Mouse (Mus musculus) kidney, adult 8-10 months (tissue): Measurements from ENCODE around the gene Fam205a1.
A peak's percentile ranks its signal among the peaks of the same experiment; 100 is the strongest.
"Not testable (repeated sequence)": the region's sequence is repeated elsewhere in the genome, so short reads cannot be mapped to it uniquely, and the experiment has no call there.

ENCODE experiments used
- DNase-seq, 2 experiments: peaks; one replicate each; pipeline ENCODE4 v3.0.0; 2022

Fam205a1 gene

DNA sequence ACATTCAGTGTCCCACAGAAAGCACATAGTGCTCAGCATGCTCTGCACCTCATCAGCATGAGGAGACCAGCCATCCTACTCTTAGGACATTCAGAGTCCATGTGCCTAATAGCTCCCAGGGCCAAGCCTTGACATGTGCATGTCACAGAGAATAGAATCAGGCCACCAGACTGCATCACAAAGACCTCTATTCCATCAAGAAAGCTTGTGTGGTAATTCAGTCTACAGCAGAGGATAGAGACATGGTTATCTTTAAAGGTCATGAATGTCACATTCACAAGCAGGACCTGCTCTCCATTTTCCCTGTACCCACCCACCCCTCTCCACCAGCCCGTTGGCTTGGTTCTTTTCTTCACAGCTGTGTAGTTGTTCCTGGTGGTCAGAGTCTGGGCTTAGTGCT lies at the start of gene Fam205a1:
Gene Fam205a1 (minus strand): TSS at position 101 of the 400 bp plus-strand sequence.
- DNase-seq = not testable (repeated sequence)

DNA sequence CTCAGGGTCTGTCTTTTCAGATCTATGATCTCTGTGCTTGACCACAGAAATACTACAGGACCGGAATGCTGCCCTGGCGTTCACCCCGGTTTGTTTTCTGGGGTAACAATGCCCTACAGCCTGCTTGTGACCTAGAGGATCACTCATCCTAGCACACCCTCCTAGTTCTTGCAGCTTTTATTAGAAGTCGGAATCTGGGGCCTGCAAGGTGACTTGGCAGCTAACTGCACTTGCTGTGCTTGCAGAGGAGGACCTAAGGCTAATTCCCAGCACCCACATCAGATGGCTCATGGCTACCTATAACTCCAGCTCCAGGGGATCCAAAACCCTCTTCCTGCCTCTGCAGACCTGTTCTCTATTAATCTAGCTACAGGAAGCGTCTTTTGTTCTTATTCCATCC lies 49.0 kb upstream of the Fam205a1 start:
- no peak for DNase-seq

DNA sequence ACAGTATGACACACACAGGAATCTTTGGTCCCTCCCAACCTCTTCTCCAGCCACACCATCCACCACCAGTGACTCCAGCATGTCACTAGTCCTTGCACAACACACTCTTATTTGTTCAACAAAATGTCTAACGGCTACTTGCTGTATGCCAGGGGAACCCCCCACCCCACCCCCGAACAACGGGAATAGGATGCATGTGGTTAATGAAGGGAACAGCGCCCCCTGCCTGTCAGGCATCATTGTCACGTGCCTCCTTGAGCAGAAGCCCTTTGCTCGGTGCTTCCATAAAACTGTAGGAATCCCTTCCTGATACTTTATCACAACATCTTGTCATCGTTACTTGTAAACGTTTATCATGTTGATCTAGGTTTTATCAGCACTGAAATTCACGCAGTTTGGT lies 48.5 kb upstream of the Fam205a1 start:
- DNase-seq = no peak

DNA sequence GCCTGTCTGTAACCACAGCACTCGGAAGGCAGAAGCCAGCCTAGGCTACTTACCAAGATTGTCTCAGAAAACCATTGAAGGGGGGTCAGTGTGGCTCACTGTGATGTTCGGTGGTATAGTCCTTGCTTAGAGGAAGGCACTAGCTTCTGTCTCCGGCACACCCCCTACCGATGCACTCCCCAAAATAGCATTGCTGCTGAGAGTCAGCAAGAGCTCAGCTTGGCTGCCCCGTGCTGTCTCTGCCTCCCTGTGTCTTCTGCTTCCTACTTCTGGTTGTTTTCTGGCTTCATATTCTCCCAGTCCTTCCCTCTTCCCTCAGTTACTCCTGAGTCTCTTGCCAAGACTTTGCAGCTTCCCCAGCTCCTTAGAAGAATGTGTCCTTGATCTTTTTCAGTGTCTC lies 47.2 kb upstream of the Fam205a1 start:
- no peak for DNase-seq

DNA sequence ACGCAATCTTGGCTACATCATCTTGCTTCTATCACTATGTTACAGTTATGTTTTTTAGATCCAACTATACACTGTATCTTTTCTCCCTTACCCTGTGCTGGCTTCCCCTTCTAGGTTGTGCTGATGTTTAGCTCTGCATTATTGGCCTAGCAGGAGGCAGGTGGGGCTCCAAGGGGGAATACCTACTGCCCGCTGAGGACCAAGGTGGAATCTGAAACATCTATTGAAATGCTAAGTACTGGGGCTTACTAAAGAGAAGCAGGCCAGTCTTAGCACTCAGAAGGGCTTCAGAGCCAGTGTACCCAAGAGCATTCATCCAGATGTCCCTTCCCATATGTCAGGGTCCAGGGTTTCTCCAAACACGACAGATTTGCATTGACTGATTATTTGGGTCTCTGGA lies 45.2 kb upstream of the Fam205a1 start:
- DNase-seq = no peak

DNA sequence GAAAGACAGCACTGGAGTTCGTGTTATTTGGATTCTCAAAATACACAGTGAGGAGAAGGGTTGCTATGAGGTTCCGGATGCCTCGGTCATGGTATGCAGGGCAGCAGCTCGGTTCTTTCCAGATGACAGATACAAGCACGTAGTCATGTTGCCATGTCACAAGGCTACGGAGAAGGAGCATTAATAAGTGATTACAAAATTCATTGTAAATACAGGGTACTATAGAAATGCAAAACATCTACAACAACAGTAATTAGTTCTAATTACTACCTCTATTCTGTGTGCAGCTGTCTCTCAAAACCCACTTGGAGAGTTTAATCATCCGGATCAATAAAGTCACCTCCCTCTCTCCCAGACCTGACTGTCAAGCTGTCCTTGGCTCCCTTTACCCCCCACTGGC lies 41.4 kb upstream of the Fam205a1 start:
- DNase-seq = no peak

DNA sequence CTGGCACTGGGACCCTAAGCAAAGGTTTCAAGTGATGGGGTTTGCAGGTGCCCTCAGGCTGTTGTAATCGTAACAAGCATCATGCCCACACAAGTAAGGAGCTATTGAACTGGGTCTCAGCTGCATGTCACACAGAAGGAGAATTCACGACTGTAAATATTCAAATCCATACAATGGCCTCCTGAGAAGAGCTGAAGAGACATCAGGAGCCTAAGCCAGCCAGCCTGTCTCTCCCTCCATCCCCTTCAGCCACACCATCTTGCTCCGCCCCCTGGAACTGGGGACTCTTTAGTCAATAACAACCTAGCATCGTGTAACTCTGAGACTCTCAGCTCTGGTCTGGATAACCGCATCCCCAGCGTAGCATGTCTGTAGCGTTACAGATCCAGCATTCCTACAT lies 37.5 kb upstream of the Fam205a1 start:
- no peak for DNase-seq

DNA sequence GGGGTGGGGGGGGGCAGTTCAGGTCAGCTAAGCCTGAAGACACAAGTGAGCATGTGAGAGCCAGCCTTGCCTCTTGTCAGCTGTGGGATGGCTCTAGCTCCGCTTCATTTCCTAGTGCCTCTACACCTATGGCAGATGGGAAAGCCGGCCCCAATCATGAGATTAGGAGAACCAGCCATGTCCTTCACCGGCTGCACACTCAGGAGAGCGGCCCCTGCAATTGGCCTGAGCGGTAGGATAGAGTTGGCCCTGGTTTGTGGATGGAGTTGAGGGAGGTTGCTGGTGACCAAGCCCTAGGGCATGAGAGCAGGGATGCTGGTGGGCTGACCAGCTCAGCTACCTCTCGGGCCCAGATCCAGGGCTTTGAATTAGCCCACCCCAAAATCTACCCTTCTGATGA lies 35.1 kb upstream of the Fam205a1 start:
- no peak for DNase-seq

DNA sequence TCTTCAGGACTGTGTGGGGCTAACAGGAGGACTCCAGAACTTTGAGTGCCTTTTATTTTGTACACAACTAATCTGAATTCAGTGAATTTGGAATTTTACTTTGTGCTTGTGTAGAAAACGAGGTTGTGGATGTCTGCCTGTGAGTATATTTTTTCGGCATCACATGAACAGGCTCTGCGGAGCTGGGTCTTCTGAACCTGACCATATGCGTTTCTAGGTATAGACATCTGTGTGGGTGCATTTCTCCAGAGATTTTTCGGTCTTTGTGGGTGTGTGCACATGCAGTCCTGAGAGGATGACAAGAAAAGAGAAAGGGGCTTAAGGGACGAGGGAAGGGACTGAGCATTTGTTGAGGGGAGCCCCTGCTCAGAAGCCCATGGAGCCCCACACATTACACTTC lies 33.2 kb upstream of the Fam205a1 start:
- no peak for DNase-seq

DNA sequence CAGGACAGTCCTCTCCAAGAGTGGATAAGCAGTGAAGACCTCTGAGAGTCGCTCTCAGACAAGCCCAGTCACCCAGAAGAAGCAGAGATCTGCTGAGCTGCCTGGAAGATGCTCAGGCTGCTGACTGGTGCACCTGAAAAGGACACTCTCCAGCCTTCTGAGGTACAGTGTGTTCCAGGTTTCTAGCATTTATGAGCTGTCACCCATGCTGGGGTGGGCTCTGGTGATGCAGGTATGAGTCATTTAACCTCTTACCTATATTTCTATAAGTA lies 26.9 kb upstream of the Fam205a1 start:
- DNase-seq = no peak

DNA sequence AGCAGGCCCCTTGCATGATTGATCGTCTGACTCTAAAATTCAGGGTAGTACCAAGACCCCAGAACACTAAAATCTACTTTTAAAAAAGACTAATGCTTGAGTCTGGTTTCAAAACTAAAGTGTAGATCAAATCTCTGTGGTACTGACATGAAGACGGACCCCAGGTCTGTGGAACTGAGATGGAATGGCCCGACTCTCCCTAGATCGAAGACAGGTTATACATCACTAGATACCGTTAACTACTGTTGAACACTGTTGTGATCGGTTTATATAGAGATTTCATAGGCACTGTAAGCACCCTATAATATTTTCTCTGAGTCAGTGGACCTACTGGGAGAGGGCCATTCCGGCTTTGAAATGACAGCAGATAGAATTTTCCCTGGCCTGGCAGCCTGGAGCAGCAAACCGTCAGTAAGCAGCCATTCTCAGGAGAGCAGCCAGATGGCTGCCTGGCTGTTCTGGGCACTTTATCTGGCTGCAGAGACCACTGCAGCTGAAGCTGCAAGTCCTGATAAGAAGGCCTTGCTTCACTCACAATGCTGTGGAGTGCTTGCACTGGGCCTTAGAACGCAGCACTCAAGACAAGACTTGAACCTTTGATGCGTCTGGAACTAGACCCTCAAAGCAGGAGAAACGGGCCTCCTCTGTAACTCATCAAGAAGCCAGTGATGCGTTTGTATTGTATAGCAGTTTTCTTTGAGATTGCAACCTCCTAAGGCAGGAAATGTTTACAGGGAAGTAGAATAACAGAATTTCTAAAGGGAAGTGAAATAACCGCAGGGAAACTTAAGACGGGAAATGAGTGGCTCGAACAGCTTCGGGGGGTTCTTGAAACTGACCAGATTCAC lies 26.4 kb upstream of the Fam205a1 start:
- no peak for DNase-seq

DNA sequence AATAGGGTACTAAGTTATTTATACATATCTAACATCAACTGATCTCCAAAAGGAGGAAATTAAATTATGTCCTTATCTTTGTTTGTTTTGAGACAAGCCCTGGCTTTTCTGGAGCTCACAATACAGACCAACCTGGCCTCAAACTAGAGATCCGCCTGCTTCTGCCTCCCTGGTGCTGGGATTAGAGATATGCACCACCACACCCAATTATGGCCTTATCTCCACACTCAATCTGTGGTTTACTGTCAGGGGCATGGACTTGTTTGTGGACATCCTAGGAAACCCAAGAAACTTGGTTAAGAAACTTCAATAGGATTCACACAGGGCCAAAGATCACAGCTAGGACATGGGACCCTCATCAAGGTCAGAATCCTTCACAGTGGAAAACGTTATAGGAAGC lies 24.0 kb upstream of the Fam205a1 start:
- DNase-seq = no peak

DNA sequence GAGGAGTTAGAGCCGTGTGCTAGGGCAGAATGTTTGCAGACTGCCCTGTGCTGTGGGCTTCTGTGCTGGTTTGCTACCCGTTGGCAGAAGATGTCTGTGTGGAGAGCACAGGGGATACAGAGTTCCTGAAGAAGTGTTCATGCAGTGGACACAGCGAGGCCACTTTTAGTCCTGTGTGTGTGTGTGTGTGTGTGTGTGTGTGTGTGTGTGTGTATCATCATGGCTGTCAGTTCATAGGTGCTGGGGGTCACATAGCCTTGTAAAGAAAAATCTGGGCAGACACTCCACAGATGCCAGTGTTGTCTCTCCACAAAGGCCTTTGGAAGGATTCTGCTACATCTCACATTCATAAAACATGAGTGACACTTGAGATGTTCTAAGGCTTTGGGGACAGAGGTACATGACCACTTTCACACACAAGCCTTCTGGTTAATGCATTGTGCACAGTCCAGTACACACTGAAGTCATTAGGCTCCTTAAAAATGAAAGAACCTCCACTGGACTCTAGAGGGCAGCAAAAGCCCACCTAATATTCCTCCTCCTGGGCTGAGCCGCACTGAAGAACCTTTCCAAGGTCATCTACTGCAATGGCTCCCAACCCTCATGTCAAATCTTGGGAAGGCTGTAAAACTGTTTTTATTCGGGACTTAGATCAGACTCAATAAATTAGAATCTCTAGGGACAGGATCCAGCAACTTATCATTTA lies 23.1 kb upstream of the Fam205a1 start:
- DNase-seq = peak; percentile 44 to 49

DNA sequence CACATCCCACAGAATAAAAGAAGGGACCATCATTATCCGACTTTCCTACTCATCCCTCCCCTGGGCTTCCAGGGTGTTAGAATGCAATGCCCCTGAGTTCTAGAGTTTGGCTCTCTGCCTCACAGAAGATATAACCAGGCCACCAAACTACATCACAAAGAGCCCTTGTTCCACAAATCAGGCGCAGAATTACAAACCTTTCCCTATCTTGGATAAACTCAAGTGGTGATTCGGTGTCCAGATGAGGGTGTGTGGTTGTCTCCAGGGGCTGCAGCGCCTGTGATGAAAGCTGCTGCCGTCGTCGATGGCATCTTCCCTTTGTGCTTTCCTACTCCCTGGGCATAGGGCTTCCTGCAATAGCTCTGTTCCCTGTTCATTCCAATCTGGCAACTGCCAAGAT lies 20.4 kb upstream of the Fam205a1 start, which contains the start of gene Fam205c:
Gene Fam205c (minus strand): TSS at position 101 of the 400 bp plus-strand sequence.
- no peak for DNase-seq

DNA sequence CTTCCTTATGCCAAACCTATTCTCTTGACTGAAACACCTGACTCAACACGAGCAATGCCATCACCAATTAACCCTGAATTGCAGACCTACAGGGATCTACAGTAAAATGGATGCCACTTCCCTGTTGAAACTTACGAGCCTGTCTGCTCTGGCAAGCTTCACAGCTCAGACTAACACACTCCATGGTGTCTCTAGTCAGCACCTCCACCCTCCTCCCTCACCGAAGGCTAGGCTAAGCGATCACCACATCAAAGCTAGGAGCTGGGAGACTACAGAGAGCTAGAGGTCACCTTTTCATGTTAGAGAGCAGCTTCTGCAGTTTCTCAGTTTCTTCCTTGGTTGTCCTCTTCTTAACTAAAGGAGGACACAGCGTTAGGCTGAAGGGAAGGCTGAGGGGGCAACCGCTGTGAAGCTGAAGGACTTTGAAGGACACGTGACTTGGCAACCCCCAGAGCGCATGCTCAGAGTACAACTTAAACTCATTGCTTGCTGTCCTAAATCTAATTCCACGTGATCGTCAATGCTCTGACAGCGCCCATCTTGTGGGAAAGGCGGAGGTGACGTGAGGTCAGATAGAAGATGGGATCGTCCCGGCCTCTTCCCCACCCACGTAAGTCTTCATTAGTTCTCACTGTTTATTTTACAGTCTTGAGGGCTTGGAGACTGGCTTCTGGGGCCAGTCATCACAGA lies 19.2 kb upstream of the Fam205a1 start:
- DNase-seq = peak; percentile 15 to 23

DNA sequence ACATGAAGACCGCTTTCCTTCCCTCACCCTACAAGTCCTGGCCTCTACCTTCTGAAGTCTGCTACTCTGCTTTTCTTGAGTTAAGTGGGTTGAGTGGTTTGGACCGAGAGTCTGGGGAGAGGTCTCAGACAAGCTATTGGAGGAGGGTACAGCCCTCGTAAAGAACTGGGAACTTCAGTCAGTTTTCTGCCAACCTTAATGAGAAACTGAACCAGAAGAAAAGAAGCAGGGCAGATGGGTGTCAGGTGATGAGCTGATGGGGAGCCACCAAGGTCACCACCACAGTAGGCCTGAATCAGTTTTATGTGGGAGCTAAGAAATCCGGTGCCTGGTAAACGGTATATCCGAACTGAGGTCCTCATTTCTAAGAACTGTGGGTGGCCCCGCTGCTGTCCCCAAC lies 18.5 kb upstream of the Fam205a1 start:
- DNase-seq = no peak

DNA sequence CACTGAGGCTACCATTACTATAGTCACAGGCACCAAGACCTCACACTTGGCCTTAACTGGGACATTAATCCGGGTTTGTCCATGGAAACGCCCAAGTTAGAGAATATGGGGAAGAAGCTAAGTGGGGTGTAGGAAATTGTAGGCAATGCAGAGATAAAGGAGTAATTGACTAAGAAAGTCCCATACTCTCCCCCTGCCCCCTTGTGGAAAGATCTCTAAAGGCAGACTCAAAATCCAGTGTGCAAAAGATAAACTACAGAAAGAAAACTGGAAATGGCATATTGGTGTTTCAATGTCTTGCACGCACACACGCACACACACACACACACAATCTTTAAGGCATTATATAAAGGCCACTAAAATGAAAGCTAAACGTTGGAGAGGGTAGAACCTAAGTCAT lies 17.1 kb upstream of the Fam205a1 start:
- DNase-seq = no peak

DNA sequence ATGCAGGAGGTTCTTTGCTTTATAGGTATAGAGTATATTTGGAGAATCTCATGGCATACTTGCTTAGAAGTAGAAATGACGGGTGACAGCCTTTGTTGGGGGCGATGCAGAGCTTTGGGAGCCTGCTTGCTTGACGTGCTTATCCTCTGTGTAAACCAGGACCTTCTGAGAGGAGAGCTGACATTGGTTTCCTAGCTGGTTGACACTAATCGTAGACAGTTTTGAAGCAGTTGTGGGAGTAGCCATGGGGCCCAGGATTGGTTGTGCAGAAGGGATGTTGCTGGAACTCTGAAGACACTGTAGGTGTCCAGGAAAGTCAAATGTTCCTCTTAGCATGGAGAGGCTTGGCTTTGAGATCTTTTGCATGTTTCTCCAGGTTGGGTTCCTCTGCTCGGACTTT lies 14.5 kb upstream of the Fam205a1 start:
- DNase-seq = no peak

DNA sequence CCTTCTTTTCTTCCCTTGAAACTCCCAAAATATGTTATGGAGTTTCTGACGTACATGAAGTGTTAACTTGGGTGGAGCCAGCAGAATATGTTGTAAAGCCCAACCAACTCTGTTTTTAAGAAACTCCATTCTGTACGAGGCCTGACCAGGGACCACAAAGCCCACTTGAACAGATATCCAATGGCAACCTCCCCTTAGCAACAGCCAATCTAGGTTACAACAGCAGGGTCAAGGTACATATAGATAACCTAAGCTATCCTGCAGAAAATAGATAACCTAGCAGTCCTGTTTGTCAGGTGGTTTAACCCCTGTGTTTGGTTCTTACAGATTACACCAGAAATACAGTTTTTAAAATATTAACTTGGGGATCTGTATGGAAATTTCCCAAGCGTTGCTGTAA lies 13.7 kb upstream of the Fam205a1 start:
- DNase-seq = no peak

DNA sequence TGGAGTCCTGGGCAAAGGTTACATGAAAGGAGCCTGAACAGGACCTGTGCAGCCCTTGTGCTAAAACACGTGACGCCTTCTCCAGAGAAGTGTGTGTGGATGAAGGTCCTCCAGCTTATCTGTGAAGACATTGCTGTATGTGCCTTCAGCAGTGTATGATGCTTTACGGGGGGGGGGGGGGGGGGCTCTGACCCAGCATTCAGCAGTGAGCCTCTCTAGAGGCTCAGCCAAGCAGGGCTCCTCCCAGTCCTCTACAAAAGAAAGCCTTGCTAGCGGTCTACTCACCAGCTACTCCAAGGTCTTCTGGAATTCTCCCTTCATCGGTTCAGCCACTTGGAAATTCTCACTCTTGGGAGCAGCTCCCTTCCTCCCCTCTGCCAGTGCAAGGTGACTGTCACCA lies 9.8 kb upstream of the Fam205a1 start:
- DNase-seq = not testable (repeated sequence)

DNA sequence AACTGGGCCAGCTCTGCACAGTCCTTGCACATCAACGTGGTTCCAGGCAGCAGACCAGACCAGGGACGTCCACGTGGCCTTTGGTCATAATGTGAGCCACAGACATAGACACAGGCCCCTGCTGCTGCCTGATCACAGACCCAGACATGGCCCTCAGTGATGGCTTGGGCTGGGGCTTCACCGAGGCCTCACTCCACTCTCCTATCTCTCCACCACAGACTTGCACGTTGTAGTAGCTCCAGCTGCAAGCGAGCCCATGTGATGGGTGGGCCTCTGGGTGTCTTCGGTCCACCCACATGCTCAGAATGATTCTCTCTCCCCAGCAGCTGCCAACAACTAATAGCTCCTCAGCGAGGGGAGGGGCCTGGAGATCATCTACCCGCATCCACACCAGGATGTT lies 6.8 kb upstream of the Fam205a1 start:
- not testable (repeated sequence) for DNase-seq

DNA sequence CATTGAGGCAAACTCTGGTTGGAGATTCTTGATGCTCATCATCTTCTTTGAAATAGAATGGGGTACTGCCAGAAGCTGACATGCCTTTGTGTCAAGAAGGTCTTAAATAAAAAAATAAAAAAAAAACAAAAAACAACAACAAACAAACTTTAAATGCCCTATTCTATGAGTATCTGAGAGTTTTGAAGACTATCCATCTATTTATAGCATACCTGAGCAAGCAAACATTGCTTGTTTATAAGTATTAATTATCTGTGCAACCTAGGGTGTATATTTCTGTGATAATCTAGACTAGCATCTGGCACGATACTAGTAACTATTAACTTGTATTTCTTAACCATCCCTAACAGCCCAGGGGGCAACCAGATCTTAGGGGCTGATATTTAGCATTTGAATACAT lies 3.0 kb upstream of the Fam205a1 start, which contains the start of gene Gm12394:
Gene Gm12394 (minus strand): TSS at position 101 of the 400 bp plus-strand sequence.
- DNase-seq = not testable (repeated sequence)
